Mouse (Mus musculus): ENCODE measurements around the gene Isoc2b. TPM values are rescaled to one million over a fixed set of nuclear protein-coding genes. Genes with fewer than 3 reads are reported as not detected.

Gene Isoc2b
- total and polyA plus RNA-seq, 3 experiments, result 3.9 to 19.5 (median 10.0) TPM

GRCm38 (mm10) chr7:4816559-4816958 is 53.5 kb downstream of the Isoc2b start:
- DNase-seq (ENCODE audit: extremely low read depth), result no peak
- no peak overlapping the region for H3K4me3 ChIP-seq (replicated peaks in 1 of 3; ENCODE audit: low read depth in 2 of 3, low read length in 2 of 3, poor library complexity in 1 of 3)
- no peak overlapping the region for H3K4me2 ChIP-seq (ENCODE audit: insufficient read depth, low read depth, poor library complexity, severe bottlenecking)
- no peaks in the 10 kb centered on the region for H3K27me3 ChIP-seq (replicated peaks)
- H3K9me3 ChIP-seq (replicated peaks; ENCODE audit: low read length), result no peaks in the 10 kb centered on the region
- H3K9ac ChIP-seq (ENCODE audit: insufficient read depth, low read depth), result no peak overlapping the region
- H3K79me2 ChIP-seq (replicated peaks; ENCODE audit: control insufficient read depth, extremely low read depth, insufficient read depth, poor library complexity, severe bottlenecking), result peaks cover 11% of the 10 kb centered on the region
- H3K36me3 ChIP-seq (replicated peaks in 1 of 2; ENCODE audit: control insufficient read depth in 1 of 2, insufficient read depth in 1 of 2, low read length in 1 of 2), result peaks cover 0 to 13% of the 10 kb centered on the region in 2 experiments
- TF ChIP-seq JUN (IDR thresholded peaks at IDR 0.05; ENCODE audit: insufficient read depth, low read depth, low read length), result no peak
- H3K4me1 ChIP-seq (ENCODE audit: control insufficient read depth in 1 of 2, insufficient read depth in 2 of 2), result peaks cover 3 to 10% of the 10 kb centered on the region in 2 experiments; a peak in 3 of 4 replicates
- dilution Hi-C loops (cut with MboI; ENCODE audit: extremely low pct_ligation_motif_present, extremely low pct_unique_long_range_greater_than_20kb, low sequenced_read_pairs), result no loop called here
- in situ Hi-C loops (cut with MboI; ENCODE audit: low pct_ligation_motif_present, low pct_unique_long_range_greater_than_20kb, low sequenced_read_pairs), result no loop called here
- no peak overlapping the region for H3K27ac ChIP-seq (ENCODE audit: insufficient read depth, low read depth)

DNA sequence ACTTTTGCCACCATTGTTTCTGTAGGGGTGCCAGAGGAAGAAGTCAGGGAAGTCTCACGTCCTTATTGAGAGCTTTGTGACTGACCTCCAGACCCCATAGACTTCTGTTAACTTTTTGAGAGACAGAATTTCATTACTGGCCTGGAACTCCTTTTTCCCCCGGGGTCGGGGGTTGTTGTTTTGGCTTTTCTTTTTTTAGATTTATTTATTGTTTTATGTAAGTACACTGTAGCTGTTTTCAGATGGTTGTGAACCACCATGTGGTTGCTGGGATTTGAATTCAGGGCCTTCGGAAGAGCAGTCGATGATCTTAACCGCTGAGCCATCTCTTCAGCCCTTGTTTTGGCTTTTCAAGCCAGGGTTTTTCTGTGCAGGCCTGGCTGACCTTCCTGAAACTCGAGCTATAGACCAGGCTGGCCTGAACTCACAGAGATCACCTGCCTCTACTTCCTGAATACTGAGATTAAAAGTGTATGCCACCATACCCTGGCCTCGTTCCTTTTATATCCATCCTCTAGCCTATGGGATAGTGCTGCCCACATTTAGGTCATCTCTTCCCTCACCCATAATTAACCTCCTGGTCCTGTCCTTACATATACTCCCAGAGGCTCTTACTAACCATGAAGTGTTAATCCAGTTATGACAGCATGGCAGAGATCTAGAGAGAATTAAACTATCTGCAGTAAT is 56.8 kb downstream of the Isoc2b start:
- H3K4me1 ChIP-seq (ENCODE audit: control insufficient read depth in 1 of 2, insufficient read depth in 2 of 2), result peaks cover 7 to 27% of the 10 kb centered on the region in 2 experiments; a peak in 3 of 4 replicates
- H3K27me3 ChIP-seq (replicated peaks), result no peaks in the 10 kb centered on the region
- no peak for DNase-seq (ENCODE audit: extremely low read depth)
- peak overlapping the region; percentile 98 for H3K4me2 ChIP-seq (ENCODE audit: insufficient read depth, low read depth, poor library complexity, severe bottlenecking)
- peak overlapping the region; percentile 67 to 99 (median 75) for H3K4me3 ChIP-seq (replicated peaks in 1 of 3; ENCODE audit: low read depth in 2 of 3, low read length in 2 of 3, poor library complexity in 1 of 3)
- dilution Hi-C loops (cut with MboI; ENCODE audit: extremely low pct_ligation_motif_present, extremely low pct_unique_long_range_greater_than_20kb, low sequenced_read_pairs) (no loop called here), in situ Hi-C loops (cut with MboI; ENCODE audit: low pct_ligation_motif_present, low pct_unique_long_range_greater_than_20kb, low sequenced_read_pairs) (no loop called here)
- peaks cover 26 to 40% of the 10 kb centered on the region in 2 experiments for H3K36me3 ChIP-seq (replicated peaks in 1 of 2; ENCODE audit: control insufficient read depth in 1 of 2, insufficient read depth in 1 of 2, low read length in 1 of 2)
- TF ChIP-seq SIN3A (IDR thresholded peaks at IDR 0.05; ENCODE audit: low read length) (peak; percentile 68; the same call in 1 of the 2 replicates), USF1 (IDR thresholded peaks at IDR 0.05; ENCODE audit: low read depth, low read length) (no peak), CHD1 (IDR thresholded peaks at IDR 0.05; ENCODE audit: low read depth, low read length) (peak; percentile 95), MAFK (IDR thresholded peaks at IDR 0.05; ENCODE audit: insufficient replicate concordance, low read length) (no peak), TBP (conservative IDR thresholded peaks at IDR 0.05; ENCODE audit: low read depth, low read length) (0 out of 2 replicates have a peak, but pooled peaks have one; percentile 37), NELFE (IDR thresholded peaks at IDR 0.05; ENCODE audit: low read depth, low read length) (peak; percentile 9; the same call in 1 of the 2 replicates), BHLHE40 (IDR thresholded peaks at IDR 0.05; ENCODE audit: low read depth, low read length) (0 out of 2 replicates have a peak, but pooled peaks have one; percentile 15), GABPA (IDR thresholded peaks at IDR 0.05; ENCODE audit: insufficient replicate concordance, low read depth, low read length) (no peak), JUND (conservative IDR thresholded peaks at IDR 0.05; ENCODE audit: low read depth, low read length) (no peak), ELF1 (IDR thresholded peaks at IDR 0.05; ENCODE audit: low read depth, low read length) (no peak), MYC (IDR thresholded peaks at IDR 0.05; ENCODE audit: low read depth, low read length) (peak; percentile 56; the same call in 1 of the 2 replicates), RCOR1 (conservative IDR thresholded peaks at IDR 0.05; ENCODE audit: low read depth, low read length) (0 out of 2 replicates have a peak, but pooled peaks have one; percentile 11), MXI1 (IDR thresholded peaks at IDR 0.05; ENCODE audit: low read depth, low read length) (peak; percentile 75), MAX (IDR thresholded peaks at IDR 0.05; ENCODE audit: low read length) (peak; percentile 54), ZMIZ1 (IDR thresholded peaks at IDR 0.05; ENCODE audit: low read depth, low read length) (peak; percentile 76)
- H3K79me2 ChIP-seq (replicated peaks; ENCODE audit: control insufficient read depth, extremely low read depth, insufficient read depth, poor library complexity, severe bottlenecking), result peaks cover 38% of the 10 kb centered on the region
- no peaks in the 10 kb centered on the region for H3K9me3 ChIP-seq (replicated peaks; ENCODE audit: low read length)
- H3K27ac ChIP-seq (ENCODE audit: insufficient read depth, low read depth), result peak overlapping the region; percentile 2; the same call in 1 of the 2 replicates
- peak overlapping the region; percentile 96 for H3K9ac ChIP-seq (ENCODE audit: insufficient read depth, low read depth)

All from CH12.LX (cell line).